Mouse (Mus musculus) small intestine, adult 2 months (tissue): ENCODE measurements around the gene Rcor1.

ENCODE experiments used
- CTCF ChIP-seq: fragments of 200-500 bp; IDR thresholded peaks from 2 replicates; pipeline ENCODE4 v1.5.1; 2012; ENCODE audit warnings: low read depth, mild to moderate bottlenecking, control low read depth, inconsistent platforms, low read length, moderate library complexity, mixed read lengths; ENCODE audit not compliant: insufficient replicate concordance, insufficient read length; ENCODE audit errors: extremely low read depth
- POLR2A ChIP-seq: fragments of 200-500 bp; IDR thresholded peaks from 2 replicates; pipeline ENCODE4 v1.6.1; 2012; ENCODE audit warnings: low read depth, mild to moderate bottlenecking, control low read depth, inconsistent platforms, low read length, moderate library complexity

DNA sequence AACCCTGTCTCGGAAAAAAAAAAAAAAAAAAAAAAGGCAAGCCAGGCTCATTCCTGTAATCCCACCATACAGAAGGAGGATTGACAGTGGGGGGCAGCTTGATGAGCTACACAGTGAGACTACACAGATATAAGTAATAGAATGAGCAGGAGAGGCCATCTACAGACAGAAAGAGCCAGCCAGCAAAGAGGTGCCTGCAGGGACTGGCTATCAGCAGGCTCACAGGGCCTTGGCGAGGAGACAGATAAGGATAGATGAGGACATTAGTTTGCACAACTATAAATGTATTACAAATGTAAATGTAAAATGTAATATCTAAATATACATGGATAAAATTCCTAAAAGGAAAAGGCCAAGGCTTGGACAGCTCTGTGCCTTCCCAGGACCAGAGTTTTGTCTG lies 39.3 kb upstream of the Rcor1 start:
- TF ChIP-seq POLR2A: no peak
- TF ChIP-seq CTCF: no peak
